Mouse (Mus musculus) testis, adult 2 months (tissue): Measurements from ENCODE around the gene Katnal1. TPM values are rescaled to one million over a fixed set of nuclear protein-coding genes. Genes with fewer than 3 reads are reported as not detected.

Source experiments
- H3K27ac ChIP-seq: fragments of 200-500 bp; 2 replicates; pipeline ENCODE4 v1.5.1; 2012; ENCODE audit warnings: low read depth, low read length; ENCODE audit not compliant: control insufficient read depth, insufficient read depth
- H3K27me3 ChIP-seq: fragments of 200-500 bp; 2 replicates; pipeline ENCODE4 v1.6.1; 2012; ENCODE audit warnings: mild to moderate bottlenecking, low read length, moderate library complexity; ENCODE audit not compliant: control insufficient read depth, insufficient read depth
- H3K36me3 ChIP-seq: fragments of 200-500 bp; 2 replicates; pipeline ENCODE4 v1.6.1; 2012; ENCODE audit warnings: mild to moderate bottlenecking, low read length; ENCODE audit not compliant: control insufficient read depth, insufficient read depth
- H3K4me1 ChIP-seq: fragments of 200-500 bp; 2 replicates; pipeline ENCODE4 v1.6.1; 2012; ENCODE audit warnings: low read length; ENCODE audit not compliant: control insufficient read depth, insufficient read depth
- H3K4me3 ChIP-seq: fragments of 200-500 bp; 2 replicates; pipeline ENCODE4 v1.5.1; 2012; ENCODE audit warnings: low read depth, mild to moderate bottlenecking, low read length, moderate library complexity, mixed read lengths; ENCODE audit not compliant: control insufficient read depth
- CTCF ChIP-seq: fragments of 200-500 bp; IDR thresholded peaks from 2 replicates; pipeline ENCODE4 v1.5.1; 2012; ENCODE audit warnings: low read depth, mild to moderate bottlenecking, inconsistent platforms, low read length, moderate library complexity; ENCODE audit not compliant: control insufficient read depth, insufficient read depth, insufficient replicate concordance
- POLR2A ChIP-seq: fragments of 200-500 bp; IDR thresholded peaks from 2 replicates; pipeline ENCODE4 v1.6.1; 2012; ENCODE audit warnings: low read depth, mild to moderate bottlenecking, inconsistent platforms, low read length, moderate library complexity; ENCODE audit not compliant: control insufficient read depth
- polyA plus RNA-seq: library from polyadenylated mRNA; depleted of rRNA; stranded (reverse); fragments of >200 nt; gene quantifications from 2 replicates; pipeline ENCODE4 v1.2.3, GENCODE M21; 2012

The Katnal1 gene
- polyA plus RNA-seq, 1 experiment = 47.1 TPM

GRCm38 (mm10) chr5:148909402-148909801 is 19.7 kb downstream of the Katnal1 start:
- TF ChIP-seq CTCF (peak; percentile 37; the same call in 1 of the 2 replicates), POLR2A (no peak)
- Histone ChIP-seq H3K27ac (no peak overlapping the region), H3K36me3 (peaks cover 3% of the 10 kb centered on the region)

GRCm38 (mm10) chr5:148909057-148909395 is 20.1 kb downstream of the Katnal1 start:
- Histone ChIP-seq H3K36me3 (peaks cover 3% of the 10 kb centered on the region), H3K27ac (no peak overlapping the region), H3K4me3 (no peak overlapping the region), H3K4me1 (peaks cover 2% of the 10 kb centered on the region; the same call in 1 of the 2 replicates), H3K27me3 (no peaks in the 10 kb centered on the region)
- TF ChIP-seq POLR2A (no peak), CTCF (no peak)

More at GRCm38 (mm10) chr5:148909402-148909801, 19.7 kb downstream of the Katnal1 start:
- Histone ChIP-seq H3K4me1 (peaks cover 2% of the 10 kb centered on the region; the same call in 1 of the 2 replicates), H3K4me3 (no peak overlapping the region), H3K27me3 (no peaks in the 10 kb centered on the region)

- Histone ChIP-seq H3K4me1 (peaks cover 2% of the 10 kb centered on the region; the same call in 1 of the 2 replicates), H3K27me3 (no peaks in the 10 kb centered on the region), H3K36me3 (peaks cover 3% of the 10 kb centered on the region; the same call in 1 of the 2 replicates), H3K4me3 (no peak overlapping the region), H3K27ac (no peak overlapping the region)
- TF ChIP-seq POLR2A (no peak), CTCF (no peak)
Measured at GRCm38 (mm10) chr5:148908191-148909056, 20.7 kb downstream of the Katnal1 start.

GRCm38 (mm10) chr5:148906305-148906704 is 22.8 kb downstream of the Katnal1 start:
- H3K36me3 ChIP-seq = peaks cover 3% of the 10 kb centered on the region; the same call in 1 of the 2 replicates
- H3K4me1 ChIP-seq = peaks cover 2% of the 10 kb centered on the region; the same call in 1 of the 2 replicates
- TF ChIP-seq CTCF (no peak), POLR2A (no peak)
- no peak overlapping the region for H3K27ac ChIP-seq
- H3K27me3 ChIP-seq = no peaks in the 10 kb centered on the region
- no peak overlapping the region for H3K4me3 ChIP-seq

GRCm38 (mm10) chr5:148904846-148905245 is 24.3 kb downstream of the Katnal1 start:
- H3K27me3 ChIP-seq = no peaks in the 10 kb centered on the region
- no peak for TF ChIP-seq CTCF
- no peak for TF ChIP-seq POLR2A
- H3K4me3 ChIP-seq = no peak overlapping the region
- H3K4me1 ChIP-seq = peaks cover 2% of the 10 kb centered on the region; the same call in 1 of the 2 replicates
- H3K36me3 ChIP-seq = peaks cover 4% of the 10 kb centered on the region
- no peak overlapping the region for H3K27ac ChIP-seq

- H3K4me1 ChIP-seq = no peaks in the 10 kb centered on the region
Measured at GRCm38 (mm10) chr5:148899361-148899760, 29.8 kb downstream of the Katnal1 start.

GRCm38 (mm10) chr5:148897941-148898417 is 31.1 kb downstream of the Katnal1 start:
- peaks cover 3% of the 10 kb centered on the region for H3K36me3 ChIP-seq
- TF ChIP-seq POLR2A (no peak), CTCF (no peak)
- H3K4me1 ChIP-seq = no peaks in the 10 kb centered on the region
- no peak overlapping the region for H3K27ac ChIP-seq
- no peak overlapping the region for H3K4me3 ChIP-seq
- no peaks in the 10 kb centered on the region for H3K27me3 ChIP-seq

More at GRCm38 (mm10) chr5:148899361-148899760, 29.8 kb downstream of the Katnal1 start:
- peaks cover 1% of the 10 kb centered on the region for H3K36me3 ChIP-seq
- no peak overlapping the region for H3K27ac ChIP-seq
- H3K4me3 ChIP-seq = no peak overlapping the region
- TF ChIP-seq POLR2A (no peak), CTCF (no peak)
- no peaks in the 10 kb centered on the region for H3K27me3 ChIP-seq
